Mouse (Mus musculus) neural tube, embryonic 11.5 days (tissue): ENCODE measurements around the gene Arih2. TPM values are rescaled to one million over a fixed set of nuclear protein-coding genes. Genes with fewer than 3 reads are reported as not detected.
A peak's percentile ranks its signal among the peaks of the same experiment; 100 is the strongest.

ENCODE experiments used
- ATAC-seq: fragments of 200-750 bp; cut with Nextera tagmentation; 2 replicates; pipeline ENCODE4 v1.8.0; 2017; ENCODE audit warnings: moderate number of reproducible peaks, mild to moderate bottlenecking, moderate TSS enrichment, moderate library complexity; ENCODE audit not compliant: insufficient read depth, low FRiP score, low TSS enrichment
- DNase-seq: peaks from one replicate; pipeline ENCODE4 v3.0.0-alpha.2; 2015; ENCODE audit warnings: low spot score
- H3K27ac ChIP-seq: fragments of 300-500 bp; sonication (generic); 2 replicates; pipeline ENCODE4 v1.5.1; 2014; ENCODE audit warnings: low read depth, mild to moderate bottlenecking, low read length
- H3K27me3 ChIP-seq: fragments of 300-500 bp; sonication (generic); 2 replicates; pipeline ENCODE4 v1.6.1; 2014; ENCODE audit warnings: mild to moderate bottlenecking, low read length, mixed read lengths; ENCODE audit not compliant: control insufficient read depth, insufficient read depth
- H3K36me3 ChIP-seq: fragments of 300-500 bp; sonication (generic); 2 replicates; pipeline ENCODE4 v1.6.1; 2014; ENCODE audit warnings: mild to moderate bottlenecking, low read length, moderate library complexity, mixed read lengths; ENCODE audit not compliant: control insufficient read depth, insufficient read depth
- H3K4me1 ChIP-seq: fragments of 300-500 bp; sonication (generic); 2 replicates; pipeline ENCODE4 v1.6.1; 2014; ENCODE audit warnings: low read length, mixed read lengths; ENCODE audit not compliant: control insufficient read depth, insufficient read depth
- H3K4me2 ChIP-seq: fragments of 300-500 bp; sonication (generic); 2 replicates; pipeline ENCODE4 v1.6.1; 2014; ENCODE audit warnings: low read depth, mild to moderate bottlenecking, moderate library complexity
- H3K4me3 ChIP-seq: fragments of 300-500 bp; sonication (generic); 2 replicates; pipeline ENCODE4 v1.5.1; 2014; ENCODE audit warnings: low read depth, low read length
- H3K9ac ChIP-seq: fragments of 300-500 bp; sonication (generic); 2 replicates; pipeline ENCODE4 v1.6.1; 2014; ENCODE audit warnings: mild to moderate bottlenecking, low read length
- H3K9me3 ChIP-seq: fragments of 300-500 bp; sonication (generic); 2 replicates; pipeline ENCODE4 v1.6.1; 2016; ENCODE audit warnings: low read length; ENCODE audit not compliant: control insufficient read depth
- WGBS: fragments of 180-500 bp; shearing (Covaris S2); extraction: QIAGEN DNeasy Blood & Tissue Kit; methylation state at CpG from one replicate; pipeline ENCODE4 v1.1.7; 2014; 5-methylcytosine and 5-hydroxymethylcytosine counted together
- polyA plus RNA-seq: library from polyadenylated mRNA; unstranded; fragments of >200 nt; fragmentation: Nextera tagmentation; extraction: Ambion mirVana; gene quantifications from 2 replicates; pipeline ENCODE4 v1.2.1, GENCODE M21; 2014

Gene Arih2
- polyA plus RNA-seq, 1 experiment from 2014 or later = 54.8 TPM

DNA sequence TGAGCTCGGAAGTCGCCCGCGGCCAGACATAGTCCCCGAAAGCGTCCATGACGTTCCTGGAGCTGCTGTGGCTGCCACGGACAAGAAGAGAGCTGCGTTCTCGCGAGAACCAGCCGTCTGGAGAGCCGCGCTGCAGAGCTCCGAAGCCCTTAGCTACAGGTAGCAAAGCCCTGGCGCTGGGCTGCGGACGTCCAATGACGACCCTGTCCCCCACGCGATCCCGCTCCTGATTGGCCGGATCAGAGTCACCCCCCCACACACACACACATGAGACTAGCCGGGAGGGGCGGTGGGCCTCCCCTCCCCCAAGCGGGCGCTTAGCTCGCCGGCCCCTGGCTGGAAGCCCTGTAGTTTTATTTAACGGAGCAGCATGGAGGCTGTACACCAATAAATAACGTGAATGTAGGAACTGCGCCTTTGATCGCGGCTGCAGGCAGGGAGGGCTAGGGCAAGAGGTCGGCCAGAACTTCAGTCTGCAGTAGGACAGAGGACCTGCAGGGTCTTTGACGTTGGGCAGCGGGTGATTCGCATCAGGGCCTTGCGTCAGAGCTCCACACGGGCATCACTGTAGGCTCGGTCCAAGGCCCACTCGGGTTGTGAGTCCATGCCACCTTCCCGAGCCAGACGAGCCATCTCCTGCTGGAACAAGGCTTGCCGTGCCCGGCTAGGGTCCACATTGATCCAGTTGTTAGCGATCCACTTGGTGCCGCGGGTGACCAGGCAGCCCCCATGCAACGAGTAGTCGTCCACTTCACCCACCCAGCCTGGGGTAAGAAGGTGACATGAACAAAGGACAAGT is 70.4 kb downstream of the Arih2 start, which contains the start of gene Wdr6:
TSS of gene Wdr6 (minus strand) at position 195 of the 799 bp plus-strand sequence.
- Histone ChIP-seq H3K27ac (peak within 1 kb of the TSS; percentile 95), H3K4me2 (peak within 1 kb of the TSS; percentile 76), H3K27me3 (no peaks in the 10 kb centered on the region), H3K9ac (peak within 1 kb of the TSS; percentile 88), H3K36me3 (peaks cover 10% of the 10 kb centered on the region), H3K9me3 (no peaks in the 10 kb centered on the region), H3K4me3 (peak within 1 kb of the TSS; percentile 74), H3K4me1 (peaks cover 24% of the 10 kb centered on the region)
- 4% methylated on average over 50 of the region's 51 CpGs for WGBS
- ATAC-seq = peak; percentile 95
- DNase-seq = peak; percentile 96

GRCm38 (mm10) chr9:108577934-108578544 is 71.1 kb downstream of the Arih2 start:
- Histone ChIP-seq H3K27ac (peak overlapping the region; percentile 95), H3K4me3 (peak overlapping the region; percentile 74), H3K36me3 (peaks cover 14% of the 10 kb centered on the region), H3K4me2 (peak overlapping the region; percentile 76), H3K27me3 (no peaks in the 10 kb centered on the region), H3K9ac (peak overlapping the region; percentile 88), H3K4me1 (peaks cover 25% of the 10 kb centered on the region), H3K9me3 (no peaks in the 10 kb centered on the region)
- ATAC-seq (peak; percentile 57), DNase-seq (peak; percentile 47)
- under 1% methylated on average over 24 of the region's 24 CpGs for WGBS

DNA sequence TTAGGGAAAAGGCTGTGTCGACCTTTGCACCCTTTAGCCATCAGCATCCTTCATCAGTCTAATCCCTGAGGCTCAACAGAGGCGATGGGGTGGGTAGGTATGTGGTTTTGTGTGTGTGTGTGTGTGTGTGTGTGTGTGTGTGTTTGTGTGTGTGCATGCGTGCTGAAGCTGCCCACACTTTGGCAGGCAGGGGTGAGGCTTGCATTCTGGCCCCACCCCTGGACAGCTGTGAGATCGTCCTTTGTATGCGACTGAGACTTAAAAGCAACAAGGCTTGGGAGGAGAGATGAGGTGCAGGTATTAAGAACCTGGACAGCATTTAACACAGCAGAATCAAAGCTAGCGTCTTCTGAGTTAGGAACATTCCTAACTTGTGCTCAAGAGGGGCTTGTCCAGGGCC is 72.2 kb downstream of the Arih2 start:
- no peak for DNase-seq
- Histone ChIP-seq H3K27ac (no peak overlapping the region), H3K9me3 (no peaks in the 10 kb centered on the region), H3K36me3 (peaks cover 20% of the 10 kb centered on the region), H3K4me1 (peaks cover 25% of the 10 kb centered on the region), H3K27me3 (no peaks in the 10 kb centered on the region), H3K9ac (peak overlapping the region; percentile 88), H3K4me3 (peak overlapping the region; percentile 74), H3K4me2 (peak overlapping the region; percentile 76)
- 67% methylated on average over 6 of the region's 6 CpGs for WGBS
- ATAC-seq = no peak

DNA sequence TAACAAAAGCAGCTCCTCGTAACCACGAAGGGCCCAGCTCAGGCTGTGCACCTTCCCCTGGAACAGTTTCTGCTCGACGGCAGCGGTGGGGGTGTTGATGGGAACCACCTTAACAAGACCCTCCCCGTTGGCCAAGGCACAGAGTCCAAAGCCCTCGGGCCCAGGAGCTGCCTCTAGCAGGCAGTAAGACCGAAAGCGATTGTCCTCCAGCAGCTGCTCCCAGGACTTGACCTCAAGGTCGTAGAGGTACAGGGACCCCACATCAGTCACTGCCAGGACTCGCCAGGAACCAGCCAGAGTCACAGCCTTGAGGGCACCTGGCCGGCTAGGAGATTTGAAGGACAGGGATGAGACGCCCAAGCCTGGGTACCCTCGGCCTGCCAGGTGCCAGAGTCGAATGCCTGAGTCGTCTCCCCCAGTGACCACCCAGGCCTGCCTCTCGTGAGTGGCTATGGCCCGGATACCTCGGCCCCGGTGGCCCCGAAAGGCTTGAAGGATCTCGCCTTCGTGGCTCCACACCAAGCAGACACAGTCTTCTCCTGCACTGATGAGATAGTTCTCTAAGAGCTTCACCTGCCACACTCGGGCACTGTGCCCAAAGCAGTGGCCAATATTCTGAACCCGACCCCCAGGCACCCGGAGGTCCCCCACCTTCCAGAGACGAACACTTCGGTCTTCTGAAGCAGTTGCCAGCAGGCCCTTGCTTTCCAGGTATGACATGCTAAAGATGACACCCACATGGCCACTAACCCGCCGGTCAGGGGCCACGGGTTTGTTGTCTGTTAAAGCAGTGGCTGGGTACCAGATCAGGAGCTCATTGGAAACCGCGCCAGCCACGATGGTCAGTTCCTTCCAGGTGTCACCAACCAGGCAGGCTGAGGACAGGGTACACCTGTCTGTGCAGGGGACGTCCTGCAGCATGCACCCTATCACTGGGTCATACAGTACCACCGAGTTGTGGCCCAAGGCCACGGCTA is 73.6 kb downstream of the Arih2 start:
- WGBS = 85% methylated on average over 37 of the region's 37 CpGs
- DNase-seq (no peak), ATAC-seq (no peak)
- Histone ChIP-seq H3K36me3 (peaks cover 28% of the 10 kb centered on the region), H3K27ac (no peak overlapping the region), H3K9ac (no peak overlapping the region), H3K4me1 (peaks cover 28% of the 10 kb centered on the region), H3K4me3 (no peak overlapping the region), H3K9me3 (no peaks in the 10 kb centered on the region), H3K4me2 (peak overlapping the region; percentile 10; the same call in 1 of the 2 replicates), H3K27me3 (no peaks in the 10 kb centered on the region)

GRCm38 (mm10) chr9:108574921-108575320 is 74.3 kb downstream of the Arih2 start:
- Histone ChIP-seq H3K4me3 (no peak overlapping the region), H3K36me3 (peaks cover 28% of the 10 kb centered on the region), H3K27me3 (no peaks in the 10 kb centered on the region), H3K4me2 (peak overlapping the region; percentile 10; the same call in 1 of the 2 replicates), H3K9ac (no peak overlapping the region), H3K4me1 (peaks cover 34% of the 10 kb centered on the region), H3K9me3 (no peaks in the 10 kb centered on the region), H3K27ac (no peak overlapping the region)
- 88% methylated on average over 12 of the region's 12 CpGs for WGBS
- DNase-seq = no peak
- ATAC-seq = no peak

DNA sequence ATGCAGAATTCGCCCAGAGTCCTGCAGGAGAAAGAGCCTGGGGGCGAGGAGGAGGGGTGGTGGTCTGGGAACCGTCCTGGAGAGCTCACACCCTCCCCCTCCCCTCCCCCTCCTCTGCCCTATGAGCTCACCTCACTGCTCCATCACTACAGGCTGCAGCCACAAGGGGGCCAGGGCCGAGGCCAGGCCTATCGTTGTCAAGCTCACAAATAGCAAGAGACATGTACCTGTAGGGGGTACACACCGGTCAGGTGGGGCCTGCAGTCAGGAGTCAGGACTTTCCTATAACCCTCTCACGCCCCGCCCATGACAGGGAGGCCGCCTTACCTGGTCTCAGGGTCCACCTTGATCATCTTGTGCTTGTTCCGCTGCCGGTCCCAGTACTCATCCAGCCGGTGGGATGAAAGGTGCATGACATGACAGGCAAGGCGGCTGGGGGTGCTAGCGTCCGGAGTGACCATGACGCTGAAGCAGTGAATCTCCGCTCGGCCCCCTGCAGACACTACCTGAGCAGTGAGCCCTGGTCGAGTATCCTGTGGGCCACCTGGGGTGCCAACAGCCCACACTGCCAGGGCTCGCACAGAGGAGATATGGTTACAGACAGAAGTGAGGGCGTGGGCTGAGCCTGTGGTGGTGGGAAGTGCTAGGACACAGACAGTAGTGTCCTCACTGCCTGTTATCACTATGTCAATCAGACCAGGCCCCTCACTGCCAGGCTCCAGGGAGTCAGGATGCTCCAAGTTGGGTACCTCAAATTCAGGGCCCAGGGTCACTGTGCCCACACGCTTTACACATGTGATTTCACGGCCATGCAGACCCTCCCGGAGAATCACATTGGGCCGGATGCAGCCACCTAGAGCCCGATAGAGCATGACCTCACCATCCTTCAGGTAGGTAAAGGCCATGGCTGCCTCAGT is 75.2 kb downstream of the Arih2 start:
- H3K4me3 ChIP-seq = no peak overlapping the region
- WGBS = 53% methylated on average over 26 of the region's 26 CpGs
- no peak overlapping the region for H3K4me2 ChIP-seq
- no peak overlapping the region for H3K27ac ChIP-seq
- H3K9ac ChIP-seq = no peak overlapping the region
- peak; percentile 81 for DNase-seq
- H3K4me1 ChIP-seq = peaks cover 35% of the 10 kb centered on the region
- ATAC-seq = no peak
- H3K36me3 ChIP-seq = peaks cover 28% of the 10 kb centered on the region
- H3K9me3 ChIP-seq = no peaks in the 10 kb centered on the region
- H3K27me3 ChIP-seq = no peaks in the 10 kb centered on the region

GRCm38 (mm10) chr9:108572321-108572720 is 76.9 kb downstream of the Arih2 start:
- 91% methylated on average over 10 of the region's 10 CpGs for WGBS
- Histone ChIP-seq H3K4me1 (peaks cover 37% of the 10 kb centered on the region), H3K27me3 (no peaks in the 10 kb centered on the region), H3K4me2 (no peak overlapping the region), H3K9ac (no peak overlapping the region), H3K27ac (no peak overlapping the region), H3K9me3 (no peaks in the 10 kb centered on the region), H3K4me3 (no peak overlapping the region), H3K36me3 (peaks cover 28% of the 10 kb centered on the region)
- DNase-seq (no peak), ATAC-seq (no peak)
